8 mouse cellular contexts compared by ENCODE assay signal in the genomic region with DNA sequence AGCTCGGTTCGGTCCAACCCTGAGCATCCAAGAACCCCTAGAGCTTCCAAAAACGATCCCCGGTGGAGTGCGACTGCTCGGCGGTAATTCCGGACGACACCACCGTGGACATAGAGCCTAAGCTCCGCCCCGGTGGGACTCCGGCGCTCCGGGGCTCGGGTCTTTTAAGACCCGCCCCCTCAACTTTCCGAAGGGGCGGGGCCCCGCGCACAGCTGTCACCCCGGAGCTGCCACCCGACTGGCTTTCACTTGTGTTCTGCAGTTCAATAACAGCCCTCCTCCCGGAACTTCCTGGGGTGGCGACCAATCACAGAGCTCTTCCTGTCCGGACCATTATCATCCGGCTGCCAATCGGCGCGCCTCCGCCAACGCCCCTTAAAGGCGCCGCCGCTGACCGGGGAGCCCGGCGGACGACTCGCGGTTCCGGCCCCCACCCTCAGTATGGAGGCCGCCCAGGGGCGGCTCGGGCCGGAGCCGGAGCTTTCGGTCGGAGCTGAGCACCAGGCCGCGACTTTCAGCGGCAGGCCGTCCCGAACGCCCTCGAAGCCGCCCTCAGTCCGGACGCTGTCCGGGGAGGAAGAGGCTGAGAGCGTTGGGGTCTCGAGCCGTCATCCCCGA. TPM values are rescaled to one million over a fixed set of nuclear protein-coding genes. Genes with fewer than 3 reads are reported as not detected.
DNase-seq lines count a peak whose midpoint lies in the region; ATAC-seq lines count a peak whose summit lies in the region.

A gene (plus strand): TSS at position 361 of the 618 bp plus-strand sequence.

- H3K4me2 ChIP-seq in hindbrain, embryonic 13.5 days, result peak within 1 kb of the TSS; percentile 97

- H3K9me3 ChIP-seq in hindbrain, embryonic 13.5 days, result no peaks in the 10 kb centered on the region

- H3K9ac ChIP-seq in hindbrain, embryonic 13.5 days, result peak within 1 kb of the TSS; percentile 90

- H3K27me3 ChIP-seq in hindbrain, embryonic 13.5 days, result no peaks in the 10 kb centered on the region

- H3K27ac ChIP-seq in hindbrain, embryonic 13.5 days, result peak within 1 kb of the TSS; percentile 94

- peaks cover 34% of the 10 kb centered on the region for H3K4me1 ChIP-seq in hindbrain, embryonic 13.5 days (replicated peaks)

- DNase-seq in NIH3T3 (ENCODE audit: low read depth), result peak; percentile 97
- DNase-seq in cerebellum, postnatal 10 days, result peak; percentile 96 to 97
- peak; percentile 93 to 97 for DNase-seq in frontal cortex, postnatal 14 days (ENCODE audit: low spot score in 2 of 2)
- peak; percentile 97 for DNase-seq in layer of hippocampus, postnatal 36 days
- peak; percentile 98 for DNase-seq in lung, postnatal 36 days
- peak; percentile 99 for DNase-seq in retina, postnatal 1 day
- peak; percentile 85 to 94 for DNase-seq in urinary bladder, adult 18-20 months (ENCODE audit: low spot score in 2 of 2)

- peak within 1 kb of the TSS; percentile 63 for H3K4me3 ChIP-seq in hindbrain, embryonic 13.5 days

- 0% methylated on average over 58 of the region's 64 CpGs for WGBS in hindbrain, embryonic 13.5 days

- peak; percentile 92 for ATAC-seq in hindbrain, embryonic 13.5 days (ENCODE audit: low FRiP score)

- H3K36me3 ChIP-seq in hindbrain, embryonic 13.5 days, result no peaks in the 10 kb centered on the region

RNA-seq across cellular contexts. Expression of the gene that starts here (rescaled TPM):
- polyA plus RNA-seq in hindbrain, embryonic 13.5 days (2015; fragmentation: Nextera tagmentation; extraction: Ambion mirVana), result 13.4 and 15.2 TPM in 2 replicates
- total RNA-seq in layer of hippocampus, postnatal 36 days (2021), result 10 to 100 TPM; 27.8 to 30.4 TPM

Comparison
In these comparisons a context has a peak if more than half of its experiments do, and no peak if none do; other contexts are left out.
1. Peak in every context shown above with its lines: DNase-seq, ATAC-seq, H3K4me3 ChIP-seq and H3K27ac ChIP-seq.